Mouse (Mus musculus): Measurements from ENCODE around the gene Rnd2. TPM values are rescaled to one million over a fixed set of nuclear protein-coding genes. Genes with fewer than 3 reads are reported as not detected.

Gene Rnd2
- 37.9 and 61.8 TPM in 2 replicates for polyA plus RNA-seq (2014; fragmentation: Nextera tagmentation; extraction: Ambion mirVana)

DNA sequence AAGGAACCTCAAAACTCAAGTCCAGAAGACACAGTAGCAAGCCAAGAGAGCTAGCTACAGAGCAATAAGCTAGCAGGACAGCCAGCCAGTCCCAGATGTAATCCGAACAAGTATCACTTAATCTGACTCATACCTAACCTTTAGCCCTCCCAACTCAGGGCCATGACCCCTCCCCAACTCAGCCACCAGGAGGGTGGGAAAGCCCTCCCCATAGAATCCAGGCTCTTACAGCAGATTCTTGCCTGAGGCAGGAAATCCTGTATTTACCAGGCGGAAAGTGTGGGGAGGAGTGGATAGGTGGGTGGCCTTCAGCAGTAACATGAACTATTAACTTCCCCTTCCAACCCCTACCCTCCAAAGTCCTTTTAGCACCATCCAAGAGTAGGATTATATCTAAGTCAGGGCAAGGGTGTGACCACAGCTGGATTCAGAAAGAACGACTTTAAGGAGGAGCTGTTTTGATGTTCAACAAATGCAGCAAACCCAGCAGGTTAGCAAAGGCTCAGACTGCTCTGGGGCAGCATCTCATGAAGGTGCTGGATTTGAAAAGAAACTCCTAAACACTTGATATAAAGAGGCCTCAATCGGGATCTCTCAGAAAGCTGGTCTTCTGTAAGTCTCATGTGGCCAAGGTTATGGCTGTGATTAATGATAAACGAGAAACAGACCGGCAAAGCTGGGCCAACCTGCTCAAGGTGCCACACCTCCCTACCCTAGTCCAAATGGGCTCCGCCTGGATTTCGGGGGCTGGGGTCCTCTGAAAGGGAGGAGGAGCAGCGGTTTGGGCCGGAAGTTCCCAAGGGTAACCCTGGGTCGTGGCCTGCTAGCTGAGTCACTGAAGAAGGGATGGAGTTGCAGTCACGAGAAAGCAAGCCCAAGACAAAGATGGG lies at the start of gene Rnd2:
TSS of gene Rnd2 (plus strand) at position 789 of the 890 bp plus-strand sequence.
- H3K9me3 ChIP-seq (ENCODE audit: control insufficient read depth, low read length): no peaks in the 10 kb centered on the region
- H3K36me3 ChIP-seq (ENCODE audit: control insufficient read depth, insufficient read depth, low read length): peaks cover 25% of the 10 kb centered on the region
- H3K4me3 ChIP-seq (ENCODE audit: low read depth, low read length): peak within 1 kb of the TSS; percentile 79
- H3K27ac ChIP-seq (ENCODE audit: low read depth, low read length): peak within 1 kb of the TSS; percentile 89
- peak within 1 kb of the TSS; percentile 62 for H3K4me2 ChIP-seq (ENCODE audit: low read depth, low read length)
- ATAC-seq (ENCODE audit: low read depth): no peak
- H3K4me1 ChIP-seq (ENCODE audit: control insufficient read depth, insufficient read depth, low read length): peaks cover 37% of the 10 kb centered on the region
- H3K27me3 ChIP-seq (ENCODE audit: control insufficient read depth, insufficient read depth, low read length): no peaks in the 10 kb centered on the region
- peak within 1 kb of the TSS; percentile 72 for H3K9ac ChIP-seq (replicated peaks; ENCODE audit: low read depth, low read length)
- 12% methylated on average over 12 of the region's 12 CpGs for WGBS

DNA sequence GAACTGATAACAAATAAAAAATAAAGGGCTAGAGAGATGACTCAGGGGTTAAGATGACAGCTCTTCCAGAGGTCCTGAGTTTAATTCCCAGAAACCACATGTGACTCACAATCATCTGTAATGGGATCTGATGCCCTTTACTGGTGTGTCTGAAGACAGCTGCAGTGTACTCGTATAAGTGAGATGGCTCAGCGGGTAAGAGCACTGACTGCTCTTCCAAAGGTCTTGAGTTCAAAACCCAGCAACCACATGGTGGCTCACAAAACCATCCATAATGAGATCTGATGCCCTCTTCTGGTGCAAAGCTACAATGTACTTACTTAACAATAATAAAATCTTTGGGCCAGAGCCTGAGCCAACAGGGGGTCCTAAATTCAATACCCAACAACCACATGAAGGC lies 49.5 kb upstream of the Rnd2 start:
- H3K4me1 ChIP-seq (ENCODE audit: control insufficient read depth, insufficient read depth, low read length): peaks cover 5% of the 10 kb centered on the region; the same call in 1 of the 2 replicates
- H3K9me3 ChIP-seq (ENCODE audit: control insufficient read depth, low read length): no peaks in the 10 kb centered on the region
- H3K36me3 ChIP-seq (ENCODE audit: control insufficient read depth, insufficient read depth, low read length): peaks cover 17% of the 10 kb centered on the region; the same call in 1 of the 2 replicates
- ATAC-seq (ENCODE audit: low read depth): no peak
- no peaks in the 10 kb centered on the region for H3K27me3 ChIP-seq (ENCODE audit: control insufficient read depth, insufficient read depth, low read length)
- H3K9ac ChIP-seq (replicated peaks; ENCODE audit: low read depth, low read length): no peak overlapping the region
- H3K4me3 ChIP-seq (ENCODE audit: low read depth, low read length): no peak overlapping the region
- no peak overlapping the region for H3K27ac ChIP-seq (ENCODE audit: low read depth, low read length)
- no peak overlapping the region for H3K4me2 ChIP-seq (ENCODE audit: low read depth, low read length)
- WGBS: 87% methylated on average over 2 of the region's 2 CpGs

GRCm38 (mm10) chr11:101416433-101417100 lies 48.2 kb upstream of the Rnd2 start:
- H3K27me3 ChIP-seq (ENCODE audit: control insufficient read depth, insufficient read depth, low read length): no peaks in the 10 kb centered on the region
- peak overlapping the region; percentile 74 for H3K9ac ChIP-seq (replicated peaks; ENCODE audit: low read depth, low read length)
- H3K27ac ChIP-seq (ENCODE audit: low read depth, low read length): peak overlapping the region; percentile 85
- H3K4me2 ChIP-seq (ENCODE audit: low read depth, low read length): peak overlapping the region; percentile 75
- no peaks in the 10 kb centered on the region for H3K9me3 ChIP-seq (ENCODE audit: control insufficient read depth, low read length)
- H3K4me3 ChIP-seq (ENCODE audit: low read depth, low read length): peak overlapping the region; percentile 77
- H3K36me3 ChIP-seq (ENCODE audit: control insufficient read depth, insufficient read depth, low read length): peaks cover 11% of the 10 kb centered on the region; the same call in 1 of the 2 replicates
- H3K4me1 ChIP-seq (ENCODE audit: control insufficient read depth, insufficient read depth, low read length): peaks cover 5% of the 10 kb centered on the region; the same call in 1 of the 2 replicates
- WGBS: 1% methylated on average over 11 of the region's 11 CpGs
- ATAC-seq (ENCODE audit: low read depth): peak; percentile 49; the same call in 1 of the 2 replicates

DNA sequence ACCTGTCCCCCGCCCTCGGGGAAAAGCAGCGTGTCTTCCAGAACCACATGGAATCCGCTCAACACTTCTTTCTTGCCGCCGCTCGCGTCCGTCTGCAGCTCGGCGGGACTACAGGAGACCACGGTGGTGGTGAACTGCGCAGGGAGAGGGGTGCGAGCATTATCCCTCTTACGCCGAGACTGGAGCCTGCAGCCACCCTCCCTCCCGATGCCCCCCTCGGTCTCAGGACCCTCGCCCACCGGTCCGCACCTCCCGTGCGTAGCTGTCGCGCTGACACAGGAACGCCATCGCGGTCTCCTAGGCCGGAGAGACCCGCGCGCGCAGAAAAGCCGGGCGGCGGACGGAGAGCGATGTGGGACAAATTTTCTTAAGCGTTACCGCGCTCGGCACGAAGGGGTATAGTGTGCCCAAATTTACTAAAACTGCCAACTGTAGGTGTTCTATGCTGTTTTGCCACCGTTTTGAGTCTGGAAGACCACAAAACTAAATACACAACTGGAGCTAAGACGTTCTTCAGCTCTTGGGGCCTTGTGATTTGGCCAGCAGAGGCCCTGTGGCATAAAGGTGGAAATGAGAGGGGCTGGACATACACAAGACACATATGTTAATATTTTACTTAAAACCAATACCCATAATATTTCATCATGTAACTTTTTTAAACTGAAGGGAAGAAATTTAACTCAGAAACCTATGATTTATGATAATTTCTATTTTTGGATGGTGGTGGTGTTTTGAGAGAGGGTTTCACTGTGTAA lies 47.5 kb upstream of the Rnd2 start, which contains the start of gene Aarsd1:
TSS of gene Aarsd1 (minus strand) at position 515 of the 755 bp plus-strand sequence.
- under 1% methylated on average over 45 of the region's 45 CpGs for WGBS
- ATAC-seq (ENCODE audit: low read depth): peak; percentile 80
- Histone ChIP-seq H3K4me2 (ENCODE audit: low read depth, low read length) (peak within 1 kb of the TSS; percentile 75), H3K9me3 (ENCODE audit: control insufficient read depth, low read length) (no peaks in the 10 kb centered on the region), H3K27ac (ENCODE audit: low read depth, low read length) (peak within 1 kb of the TSS; percentile 85), H3K9ac (replicated peaks; ENCODE audit: low read depth, low read length) (peak within 1 kb of the TSS; percentile 74), H3K4me1 (ENCODE audit: control insufficient read depth, insufficient read depth, low read length) (peaks cover 5% of the 10 kb centered on the region; the same call in 1 of the 2 replicates), H3K4me3 (ENCODE audit: low read depth, low read length) (peak within 1 kb of the TSS; percentile 77), H3K36me3 (ENCODE audit: control insufficient read depth, insufficient read depth, low read length) (peaks cover 5% of the 10 kb centered on the region; the same call in 1 of the 2 replicates), H3K27me3 (ENCODE audit: control insufficient read depth, insufficient read depth, low read length) (no peaks in the 10 kb centered on the region)

GRCm38 (mm10) chr11:101418991-101419390 lies 45.8 kb upstream of the Rnd2 start:
- peaks cover 6% of the 10 kb centered on the region; the same call in 1 of the 2 replicates for H3K4me1 ChIP-seq (ENCODE audit: control insufficient read depth, insufficient read depth, low read length)
- no peaks in the 10 kb centered on the region for H3K27me3 ChIP-seq (ENCODE audit: control insufficient read depth, insufficient read depth, low read length)
- no peak overlapping the region for H3K4me2 ChIP-seq (ENCODE audit: low read depth, low read length)
- WGBS: 61% methylated on average over 6 of the region's 6 CpGs
- no peak overlapping the region for H3K27ac ChIP-seq (ENCODE audit: low read depth, low read length)
- no peak overlapping the region for H3K9ac ChIP-seq (replicated peaks; ENCODE audit: low read depth, low read length)
- H3K4me3 ChIP-seq (ENCODE audit: low read depth, low read length): no peak overlapping the region
- H3K9me3 ChIP-seq (ENCODE audit: control insufficient read depth, low read length): no peaks in the 10 kb centered on the region
- H3K36me3 ChIP-seq (ENCODE audit: control insufficient read depth, insufficient read depth, low read length): no peaks in the 10 kb centered on the region
- no peak for ATAC-seq (ENCODE audit: low read depth)

DNA sequence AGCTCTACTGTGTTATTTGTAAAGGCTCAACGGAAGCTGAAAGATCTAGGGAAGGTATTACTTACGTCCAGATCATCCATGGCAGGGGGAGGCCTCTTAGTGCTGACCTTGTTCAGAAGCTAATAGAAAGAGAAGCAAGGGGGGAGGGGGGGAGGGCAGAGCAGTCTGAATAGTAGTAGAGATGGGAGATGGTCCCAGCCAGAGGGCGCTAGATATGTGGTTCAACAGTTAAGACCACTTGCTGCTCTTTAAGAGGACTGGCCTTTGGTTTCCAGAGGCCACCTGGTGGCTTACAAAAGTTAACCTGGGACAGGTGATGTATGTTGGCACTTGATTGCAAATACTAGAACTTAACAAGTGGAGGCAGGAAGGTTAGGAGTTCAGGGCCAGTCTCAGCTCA lies 45.2 kb upstream of the Rnd2 start:
- Histone ChIP-seq H3K4me1 (ENCODE audit: control insufficient read depth, insufficient read depth, low read length) (peaks cover 12% of the 10 kb centered on the region; the same call in 1 of the 2 replicates), H3K36me3 (ENCODE audit: control insufficient read depth, insufficient read depth, low read length) (no peaks in the 10 kb centered on the region), H3K4me3 (ENCODE audit: low read depth, low read length) (no peak overlapping the region), H3K27me3 (ENCODE audit: control insufficient read depth, insufficient read depth, low read length) (no peaks in the 10 kb centered on the region), H3K27ac (ENCODE audit: low read depth, low read length) (no peak overlapping the region), H3K4me2 (ENCODE audit: low read depth, low read length) (no peak overlapping the region), H3K9ac (replicated peaks; ENCODE audit: low read depth, low read length) (no peak overlapping the region), H3K9me3 (ENCODE audit: control insufficient read depth, low read length) (no peaks in the 10 kb centered on the region)
- WGBS: 49% methylated on average over 3 of the region's 3 CpGs
- ATAC-seq (ENCODE audit: low read depth): no peak

DNA sequence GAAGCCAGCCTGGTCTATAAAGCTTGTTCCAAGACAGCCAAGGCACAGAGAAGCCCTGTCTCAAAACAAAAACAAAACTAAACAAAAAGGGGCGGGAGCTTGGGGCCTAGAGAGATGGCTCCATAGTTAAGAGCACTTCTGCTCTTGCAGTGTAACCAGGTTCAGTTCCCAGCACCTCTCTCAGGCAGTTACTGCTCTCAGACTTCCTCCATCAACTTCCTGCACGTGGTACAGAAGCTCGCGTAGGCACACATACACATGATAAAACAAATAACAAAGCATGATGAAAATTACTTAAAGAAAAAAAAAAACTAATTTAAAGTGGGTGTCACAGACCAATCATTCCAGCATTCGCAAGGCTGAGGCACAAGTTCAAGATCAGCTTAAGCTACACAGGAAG lies 44.7 kb upstream of the Rnd2 start:
- Histone ChIP-seq H3K9ac (replicated peaks; ENCODE audit: low read depth, low read length) (no peak overlapping the region), H3K36me3 (ENCODE audit: control insufficient read depth, insufficient read depth, low read length) (no peaks in the 10 kb centered on the region), H3K27me3 (ENCODE audit: control insufficient read depth, insufficient read depth, low read length) (no peaks in the 10 kb centered on the region), H3K9me3 (ENCODE audit: control insufficient read depth, low read length) (no peaks in the 10 kb centered on the region), H3K4me3 (ENCODE audit: low read depth, low read length) (no peak overlapping the region), H3K27ac (ENCODE audit: low read depth, low read length) (no peak overlapping the region), H3K4me1 (ENCODE audit: control insufficient read depth, insufficient read depth, low read length) (peaks cover 12% of the 10 kb centered on the region; the same call in 1 of the 2 replicates), H3K4me2 (ENCODE audit: low read depth, low read length) (no peak overlapping the region)
- 89% methylated on average over 5 of the region's 5 CpGs for WGBS
- ATAC-seq (ENCODE audit: low read depth): no peak

DNA sequence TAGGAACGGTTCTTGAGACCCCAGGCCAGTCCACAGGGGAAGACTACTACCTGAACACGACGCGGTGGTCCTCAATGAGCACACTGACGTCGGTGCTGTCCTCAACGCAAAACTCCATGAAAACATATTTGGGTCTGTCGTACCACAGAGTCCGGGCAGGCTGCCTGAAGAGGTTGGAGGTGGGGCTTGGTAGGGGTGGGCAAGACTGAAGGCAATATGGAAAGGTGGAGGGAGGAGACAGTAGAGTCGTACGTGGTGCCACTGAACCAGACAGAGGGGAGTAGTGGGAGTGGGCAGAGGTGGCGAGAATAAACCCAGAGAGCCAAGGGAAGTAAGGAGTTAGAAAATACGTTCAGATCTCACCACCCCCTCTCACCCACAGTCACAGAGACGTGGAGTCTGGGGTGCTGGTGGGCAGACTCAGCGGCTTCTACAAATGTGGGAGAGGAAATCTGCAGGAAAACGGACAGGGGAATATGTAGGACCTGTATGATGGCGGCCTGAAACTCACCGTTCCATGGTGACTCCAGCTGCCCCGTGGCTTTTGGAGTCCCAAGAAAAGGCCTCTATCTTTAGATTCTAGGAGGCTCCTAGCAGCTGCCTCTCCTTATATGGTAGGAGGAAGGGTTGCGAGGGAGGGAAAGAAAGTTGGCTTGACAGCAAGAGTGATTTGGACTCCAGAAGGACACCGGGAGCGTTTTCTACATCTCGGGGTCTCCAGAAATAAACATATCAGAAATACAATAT lies 40.5 kb upstream of the Rnd2 start, which contains the start of gene Gm27029:
TSS of gene Gm27029 (minus strand) at position 692 of the 747 bp plus-strand sequence.
- H3K27ac ChIP-seq (ENCODE audit: low read depth, low read length): peak within 1 kb of the TSS; percentile 81

More for the DNA sequence above, 40.5 kb upstream of the Rnd2 start, which contains the start of gene Gm27029:
- Histone ChIP-seq H3K9me3 (ENCODE audit: control insufficient read depth, low read length) (no peaks in the 10 kb centered on the region), H3K4me2 (ENCODE audit: low read depth, low read length) (peak within 1 kb of the TSS; percentile 82), H3K9ac (replicated peaks; ENCODE audit: low read depth, low read length) (peak within 1 kb of the TSS; percentile 71), H3K4me1 (ENCODE audit: control insufficient read depth, insufficient read depth, low read length) (peaks cover 22% of the 10 kb centered on the region; the same call in 1 of the 2 replicates), H3K4me3 (ENCODE audit: low read depth, low read length) (peak within 1 kb of the TSS; percentile 87), H3K27me3 (ENCODE audit: control insufficient read depth, insufficient read depth, low read length) (no peaks in the 10 kb centered on the region), H3K36me3 (ENCODE audit: control insufficient read depth, insufficient read depth, low read length) (0 out of 2 replicates have a peak, but pooled peaks cover under 1% of the 10 kb centered on the region)
- 8% methylated on average over 23 of the region's 23 CpGs for WGBS
- ATAC-seq (ENCODE audit: low read depth): peak; percentile 36; the same call in 1 of the 2 replicates

All from neural tube, embryonic 14.5 days (tissue).